In genomic region chr7:70643055-70643454, GRCm38 (mm10) we compare ENCODE assay signal across 19 mouse cellular contexts.
"Had no signal": no experiment of that assay in that cellular context is flagged by ENCODE, and none has a peak within 500 bp of the region (broad histone marks: within the 10 kb centered on the region; RNA-seq: fewer than 3 reads in every experiment).

No protein-coding gene starts in this region.

- H3K9me3 ChIP-seq: limb, embryonic 13.5 days; liver, embryonic 12.5 days; liver, embryonic 15.5 days; midbrain, embryonic 12.5 days; midbrain, embryonic 15.5 days; neural tube, embryonic 12.5 days; neural tube, embryonic 15.5 days; stomach, embryonic 15.5 days had no signal

- H3K4me1 ChIP-seq: liver, embryonic 12.5 days; liver, embryonic 15.5 days; midbrain, embryonic 15.5 days; neural tube, embryonic 15.5 days; stomach, embryonic 15.5 days had no signal

- H3K4me3 ChIP-seq: left cerebral cortex, adult 2 months; limb, embryonic 13.5 days; liver, embryonic 12.5 days; liver, embryonic 15.5 days; midbrain, embryonic 12.5 days; midbrain, embryonic 15.5 days; neural tube, embryonic 12.5 days; neural tube, embryonic 15.5 days; stomach, embryonic 15.5 days had no signal

- DNase-seq: layer of hippocampus, postnatal 36 days; liver; lung, adult 2 months; lung, postnatal 14 days; lung, postnatal 4 days; right cerebral cortex, postnatal 25 days; spleen, adult 18-20 months; thymus, postnatal 25 days had no signal

- H3K36me3 ChIP-seq: limb, embryonic 13.5 days; liver, embryonic 12.5 days; liver, embryonic 15.5 days; midbrain, embryonic 12.5 days; midbrain, embryonic 15.5 days; neural tube, embryonic 12.5 days; neural tube, embryonic 15.5 days; stomach, embryonic 15.5 days had no signal

- H3K27me3 ChIP-seq: liver, embryonic 12.5 days; liver, embryonic 15.5 days; midbrain, embryonic 12.5 days; midbrain, embryonic 15.5 days; neural tube, embryonic 12.5 days; neural tube, embryonic 15.5 days; stomach, embryonic 15.5 days had no signal

- H3K4me2 ChIP-seq: liver, embryonic 12.5 days; liver, embryonic 15.5 days; midbrain, embryonic 12.5 days; midbrain, embryonic 15.5 days; neural tube, embryonic 12.5 days; neural tube, embryonic 15.5 days; stomach, embryonic 15.5 days had no signal

- H3K9ac ChIP-seq: limb, embryonic 13.5 days; liver, embryonic 12.5 days; liver, embryonic 15.5 days; midbrain, embryonic 12.5 days; midbrain, embryonic 15.5 days; neural tube, embryonic 12.5 days; neural tube, embryonic 15.5 days; stomach, embryonic 15.5 days had no signal

- H3K27ac ChIP-seq: left cerebral cortex, adult 2 months; liver, embryonic 12.5 days; liver, embryonic 15.5 days; midbrain, embryonic 12.5 days; midbrain, embryonic 15.5 days; neural tube, embryonic 12.5 days; neural tube, embryonic 15.5 days; stomach, embryonic 15.5 days had no signal

- ATAC-seq: inflammation-experienced regulatory T-cells, adult 6 months; intestine, embryonic 16.5 days; liver, embryonic 12.5 days; midbrain, embryonic 15.5 days had no signal
